Mouse (Mus musculus) midbrain, postnatal 0 days (tissue): ENCODE results near the gene St3gal5. TPM values are rescaled to one million over a fixed set of nuclear protein-coding genes. Genes with fewer than 3 reads are reported as not detected.

Source experiments
- ATAC-seq: fragments of 200-750 bp; cut with Nextera tagmentation; 2 replicates; pipeline ENCODE4 v1.8.0; 2017; ENCODE audit warnings: moderate number of reproducible peaks, mild to moderate bottlenecking, moderate TSS enrichment, moderate library complexity; ENCODE audit not compliant: low FRiP score
- DNase-seq: peaks from one replicate; pipeline ENCODE4 v3.0.0-alpha.2; 2015; ENCODE audit warnings: low spot score
- H3K27ac ChIP-seq: fragments of 300-500 bp; sonication (generic); 2 replicates; pipeline ENCODE4 v1.5.1; 2014; ENCODE audit warnings: low read depth, mild to moderate bottlenecking, low read length, mixed read lengths
- H3K27me3 ChIP-seq: fragments of 300-500 bp; sonication (generic); 2 replicates; pipeline ENCODE4 v1.6.1; 2014; ENCODE audit warnings: low read length, control low read depth, mixed read lengths; ENCODE audit not compliant: insufficient read depth
- H3K36me3 ChIP-seq: fragments of 300-500 bp; sonication (generic); 2 replicates; pipeline ENCODE4 v1.6.1; 2014; ENCODE audit warnings: low read length, control low read depth, mixed read lengths; ENCODE audit not compliant: insufficient read depth
- H3K4me1 ChIP-seq: fragments of 300-500 bp; sonication (generic); 2 replicates; pipeline ENCODE4 v1.6.1; 2014; ENCODE audit warnings: mild to moderate bottlenecking, control low read depth, antibody characterized with exemption, low read length, mixed read lengths; ENCODE audit not compliant: insufficient read depth
- H3K4me2 ChIP-seq: fragments of 300-500 bp; sonication (generic); 2 replicates; pipeline ENCODE4 v1.6.1; 2014; ENCODE audit warnings: low read depth, mild to moderate bottlenecking, low read length, mixed read lengths; ENCODE audit not compliant: poor library complexity, severe bottlenecking
- H3K4me3 ChIP-seq: fragments of 300-500 bp; sonication (generic); 2 replicates; pipeline ENCODE4 v1.5.1; 2014; ENCODE audit warnings: low read depth, mild to moderate bottlenecking, low read length, moderate library complexity
- H3K9ac ChIP-seq: fragments of 300-500 bp; sonication (generic); replicated peaks from 2 replicates; pipeline ENCODE4 v1.6.1; 2014; ENCODE audit warnings: mild to moderate bottlenecking, low read length, moderate library complexity, mixed read lengths; ENCODE audit not compliant: poor library complexity, severe bottlenecking
- H3K9me3 ChIP-seq: fragments of 300-500 bp; sonication (generic); 2 replicates; pipeline ENCODE4 v1.6.1; 2016; ENCODE audit warnings: low read length, control low read depth
- CTCF ChIP-seq: IDR thresholded peaks from 2 replicates; pipeline ENCODE4 v1.5.1; 2016; ENCODE audit warnings: antibody characterized with exemption, mild to moderate bottlenecking
- WGBS: fragments of 180-500 bp; shearing (Covaris S2); extraction: QIAGEN DNeasy Blood & Tissue Kit; methylation state at CpG from one replicate; pipeline ENCODE4 v1.1.7; 2014; 5-methylcytosine and 5-hydroxymethylcytosine counted together
- polyA plus RNA-seq: library from polyadenylated mRNA; unstranded; fragments of >200 nt; fragmentation: Nextera tagmentation; extraction: Ambion mirVana; gene quantifications from 2 replicates; pipeline ENCODE4 v1.2.1, GENCODE M21; 2015
- total RNA-seq: library from RNA; depleted of rRNA; stranded (reverse); fragments of >200 nt; gene quantifications from 2 replicates; pipeline ENCODE4 v1.2.3, GENCODE M21; 2014

St3gal5 gene
- total and polyA plus RNA-seq, 2 experiments from 2014 or later: 24.0 to 51.9 TPM

GRCm38 (mm10) chr6:72104534-72104933, 7.1 kb downstream of the St3gal5 start:
- Histone ChIP-seq H3K9ac (no peak overlapping the region), H3K36me3 (no peaks in the 10 kb centered on the region), H3K27me3 (no peaks in the 10 kb centered on the region), H3K4me1 (peaks cover 3% of the 10 kb centered on the region; the same call in 1 of the 2 replicates), H3K9me3 (no peaks in the 10 kb centered on the region), H3K4me3 (no peak overlapping the region), H3K27ac (no peak overlapping the region), H3K4me2 (no peak overlapping the region)
- 88% methylated on average over 7 of the region's 7 CpGs for WGBS
- no peak for TF ChIP-seq CTCF
- ATAC-seq (no peak), DNase-seq (no peak)

- Histone ChIP-seq H3K4me1 (0 out of 2 replicates have a peak, but pooled peaks cover 3% of the 10 kb centered on the region), H3K4me2 (no peak overlapping the region), H3K9ac (no peak overlapping the region), H3K27ac (no peak overlapping the region), H3K36me3 (no peaks in the 10 kb centered on the region), H3K27me3 (no peaks in the 10 kb centered on the region), H3K9me3 (no peaks in the 10 kb centered on the region), H3K4me3 (no peak overlapping the region)
- DNase-seq: peak; percentile 68
- TF ChIP-seq CTCF: no peak
- peak; percentile 68; the same call in 1 of the 2 replicates for ATAC-seq
- WGBS: 57% methylated on average over 14 of the region's 14 CpGs
Measured at GRCm38 (mm10) chr6:72108941-72109892, 11.8 kb downstream of the St3gal5 start.

- H3K36me3 ChIP-seq: no peaks in the 10 kb centered on the region
- DNase-seq (no peak), ATAC-seq (no peak)
- H3K27me3 ChIP-seq: no peaks in the 10 kb centered on the region
- WGBS: 90% methylated on average over 3 of the region's 3 CpGs
- H3K9me3 ChIP-seq: no peaks in the 10 kb centered on the region
- H3K27ac ChIP-seq: no peak overlapping the region
- H3K9ac ChIP-seq: no peak overlapping the region
- H3K4me2 ChIP-seq: no peak overlapping the region
- TF ChIP-seq CTCF: no peak
- no peak overlapping the region for H3K4me3 ChIP-seq
- H3K4me1 ChIP-seq: 0 out of 2 replicates have a peak, but pooled peaks cover 3% of the 10 kb centered on the region
Measured at GRCm38 (mm10) chr6:72110577-72110976, 13.2 kb downstream of the St3gal5 start.

- no peak for ATAC-seq
- Histone ChIP-seq H3K4me1 (0 out of 2 replicates have a peak, but pooled peaks cover 3% of the 10 kb centered on the region), H3K9ac (no peak overlapping the region), H3K27ac (no peak overlapping the region), H3K4me3 (no peak overlapping the region), H3K9me3 (no peaks in the 10 kb centered on the region), H3K36me3 (no peaks in the 10 kb centered on the region), H3K4me2 (no peak overlapping the region), H3K27me3 (no peaks in the 10 kb centered on the region)
- no peak for TF ChIP-seq CTCF
- DNase-seq: no peak
- 56% methylated on average over 6 of the region's 6 CpGs for WGBS
Measured at GRCm38 (mm10) chr6:72112575-72112974, 15.2 kb downstream of the St3gal5 start.

- DNase-seq (no peak), ATAC-seq (no peak)
- no peak for TF ChIP-seq CTCF
- Histone ChIP-seq H3K4me2 (no peak overlapping the region), H3K36me3 (no peaks in the 10 kb centered on the region), H3K9ac (no peak overlapping the region), H3K4me1 (0 out of 2 replicates have a peak, but pooled peaks cover 3% of the 10 kb centered on the region), H3K9me3 (no peaks in the 10 kb centered on the region), H3K27me3 (no peaks in the 10 kb centered on the region), H3K4me3 (no peak overlapping the region), H3K27ac (no peak overlapping the region)
- 91% methylated on average over 2 of the region's 2 CpGs for WGBS
Measured at GRCm38 (mm10) chr6:72113093-72113702, 15.8 kb downstream of the St3gal5 start.

- 81% methylated on average over 7 of the region's 7 CpGs for WGBS
- ATAC-seq: no peak
- no peak for TF ChIP-seq CTCF
- no peaks in the 10 kb centered on the region for H3K36me3 ChIP-seq
- H3K27me3 ChIP-seq: no peaks in the 10 kb centered on the region
- no peaks in the 10 kb centered on the region for H3K9me3 ChIP-seq
- H3K9ac ChIP-seq: no peak overlapping the region
- no peak overlapping the region for H3K4me3 ChIP-seq
- no peaks in the 10 kb centered on the region for H3K4me1 ChIP-seq
- no peak overlapping the region for H3K27ac ChIP-seq
- DNase-seq: no peak
- no peak overlapping the region for H3K4me2 ChIP-seq
Measured at GRCm38 (mm10) chr6:72114902-72115301, 17.5 kb downstream of the St3gal5 start.
